Mouse (Mus musculus) hematopoietic stem cell, adult 5-6 weeks (primary cell): ENCODE measurements at regions not wholly inside any gene's neighbourhood (a gene's known extent, or its start where the extent isn't known, plus 50 kb on each side); places are given as distances from the start of the nearest gene placed in this dataset.
"Not testable (repeated sequence)": the region's sequence is repeated elsewhere in the genome, so short reads cannot be mapped to it uniquely, and the experiment has no call there.

ENCODE experiments used
- ATAC-seq, 2 experiments: fragments of 125-278 bp in 1 of 2; replicated peaks in 1 of 2; 2 replicates each; pipeline ENCODE4 v1.8.0; 2016 to 2017; ENCODE audit warnings: inconsistent platforms in 2 of 2, mild to moderate bottlenecking in 2 of 2, moderate number of reproducible peaks in 2 of 2, low read depth in 1 of 2, moderate TSS enrichment in 1 of 2; ENCODE audit not compliant: low FRiP score in 2 of 2, poor library complexity in 2 of 2, severe bottlenecking in 2 of 2, insufficient read depth in 1 of 2, low TSS enrichment in 1 of 2

DNA sequence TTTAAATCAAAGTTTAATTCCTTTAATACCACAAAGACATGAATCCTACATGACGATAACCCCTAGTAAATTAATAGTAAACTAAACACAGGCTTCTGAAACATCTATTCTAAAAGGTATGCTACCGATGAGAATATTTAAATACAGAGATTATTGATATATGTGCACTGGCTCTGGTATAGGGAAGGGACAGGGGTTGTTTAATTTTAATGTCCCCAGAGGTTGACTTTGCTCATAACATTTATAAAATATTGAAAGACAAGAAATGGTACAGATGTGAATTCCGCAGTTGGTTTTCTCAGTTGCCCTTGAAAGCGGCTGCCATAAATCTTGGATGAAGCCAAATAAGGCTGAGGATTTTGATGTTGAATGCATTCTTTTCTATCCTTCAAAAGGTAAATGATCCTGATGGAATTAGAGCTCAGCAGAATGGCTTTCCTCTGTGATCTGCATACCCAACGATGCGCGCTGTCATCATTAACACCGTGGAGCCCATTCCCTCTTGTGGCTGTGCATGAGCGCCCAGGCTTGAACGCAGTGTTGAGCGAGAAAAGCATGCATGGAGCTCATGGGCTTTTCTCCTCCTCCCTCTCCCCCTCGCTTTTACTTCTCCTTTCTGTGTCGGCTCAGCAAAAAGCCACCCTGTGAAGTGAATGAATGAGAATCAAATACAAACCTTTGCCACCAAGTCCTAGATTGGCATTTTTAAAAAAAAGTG lies 195.4 kb upstream of the Gm10306 start:
- ATAC-seq, result peak; percentile 78 to 94

DNA sequence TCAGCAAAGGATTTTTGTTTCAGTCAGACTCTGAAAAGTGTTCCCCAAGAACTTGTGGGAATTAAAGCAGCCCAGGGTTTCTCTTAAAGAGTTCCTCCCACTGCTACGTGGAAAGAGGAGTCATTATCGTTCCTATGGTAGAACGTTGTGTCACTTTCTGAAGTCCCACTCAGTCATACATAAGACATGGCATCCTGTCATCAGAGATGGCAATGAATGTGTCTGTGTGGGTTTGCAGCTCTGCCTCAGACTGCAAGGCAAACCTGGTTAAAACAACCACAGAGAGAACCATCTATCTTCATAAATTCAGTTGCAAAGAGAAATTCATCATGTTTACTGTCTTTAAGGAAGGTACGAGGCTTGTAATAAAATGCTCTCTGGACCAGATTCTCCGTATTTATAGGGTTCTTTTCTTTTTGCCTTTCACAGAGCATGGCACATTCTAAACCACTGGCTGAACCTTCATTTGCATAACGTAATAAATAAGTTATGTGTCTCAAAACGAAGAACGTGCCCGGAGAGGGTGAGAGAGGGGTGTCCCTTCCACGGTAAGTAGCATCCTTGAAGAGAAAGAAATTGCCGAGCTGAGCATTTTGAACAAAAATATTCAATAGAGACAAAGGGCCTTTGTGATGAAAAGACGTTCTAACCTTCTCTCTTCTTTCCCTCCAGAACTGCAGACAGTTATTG lies 194.7 kb upstream of the Gm10306 start:
- no peak for ATAC-seq

DNA sequence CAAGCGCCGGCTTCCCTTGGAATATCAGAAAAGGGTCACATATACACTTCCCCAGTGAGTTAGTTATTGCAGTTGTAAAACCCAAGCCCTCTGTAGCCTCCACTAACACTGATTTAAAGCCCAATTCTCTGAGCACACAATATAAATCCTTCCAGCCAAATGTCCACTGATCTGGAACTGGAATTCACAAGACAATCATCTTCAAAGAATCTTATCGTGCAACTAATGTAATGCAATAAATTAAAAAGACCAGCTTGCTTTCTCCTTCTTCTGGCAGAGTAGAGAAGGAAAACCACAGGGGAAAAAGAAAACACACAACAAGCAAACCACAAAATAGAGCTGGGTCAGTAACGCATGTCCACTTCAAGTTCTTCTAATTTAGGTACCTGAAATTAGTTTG lies 191.0 kb upstream of the Gm10306 start:
- no peak for ATAC-seq

DNA sequence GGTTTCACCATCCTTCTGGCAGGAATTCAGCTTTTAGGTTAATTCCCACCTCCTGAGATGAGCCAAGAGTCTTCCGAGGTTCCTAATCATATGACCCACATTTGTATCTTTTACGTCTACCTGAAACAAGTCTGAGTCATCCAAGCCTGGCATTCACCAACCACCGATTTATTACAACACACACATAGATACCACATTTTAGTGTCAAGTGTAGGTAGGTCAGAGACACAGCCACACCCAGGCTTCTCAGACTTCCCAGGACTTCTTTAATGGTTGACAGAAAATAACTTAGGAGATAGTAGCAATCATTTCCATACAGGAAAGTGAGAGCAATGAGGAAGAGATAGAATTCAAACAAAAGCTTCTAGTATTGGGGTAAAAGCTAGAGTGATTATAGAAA lies 189.2 kb upstream of the Gm10306 start:
- no peak for ATAC-seq

DNA sequence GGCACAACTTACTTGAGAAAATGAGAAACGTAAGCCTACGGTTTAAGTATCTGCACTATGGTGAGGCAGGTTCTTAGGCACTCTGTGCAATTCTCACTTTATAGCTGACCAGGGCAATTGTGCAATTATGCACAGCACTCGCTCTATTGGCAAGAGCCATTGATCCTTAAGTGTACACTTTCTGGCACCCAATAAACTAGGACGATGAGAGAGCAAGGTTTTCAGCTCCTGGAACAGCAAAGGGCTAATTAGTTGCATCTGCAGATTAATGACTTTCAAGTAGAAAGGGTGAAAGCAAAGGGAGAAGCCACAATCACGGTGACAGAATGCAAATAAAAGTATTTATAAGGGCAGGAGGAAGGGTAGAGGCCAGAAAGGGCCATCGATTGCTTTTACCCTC lies 185.4 kb upstream of the Gm10306 start:
- no peak for ATAC-seq

DNA sequence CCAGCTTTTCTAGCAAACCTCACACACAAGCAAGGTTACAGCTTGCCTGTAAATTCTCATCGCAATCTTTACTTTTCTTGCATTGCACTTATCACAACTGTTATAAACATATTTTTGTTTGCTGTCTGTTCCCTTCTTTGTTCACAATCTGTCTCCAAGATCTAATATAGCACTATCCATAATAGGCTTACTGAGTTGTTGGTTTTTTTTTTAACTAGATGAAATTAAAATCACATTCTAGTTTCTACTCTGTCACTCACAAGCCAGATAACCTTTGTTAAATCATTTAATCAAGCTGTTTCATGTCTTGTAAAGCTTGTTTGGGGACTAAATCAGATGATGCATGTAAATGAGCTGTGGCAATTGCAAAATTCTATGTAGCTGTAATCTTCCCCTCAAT lies 180.1 kb upstream of the Gm10306 start:
- ATAC-seq, result no peak

DNA sequence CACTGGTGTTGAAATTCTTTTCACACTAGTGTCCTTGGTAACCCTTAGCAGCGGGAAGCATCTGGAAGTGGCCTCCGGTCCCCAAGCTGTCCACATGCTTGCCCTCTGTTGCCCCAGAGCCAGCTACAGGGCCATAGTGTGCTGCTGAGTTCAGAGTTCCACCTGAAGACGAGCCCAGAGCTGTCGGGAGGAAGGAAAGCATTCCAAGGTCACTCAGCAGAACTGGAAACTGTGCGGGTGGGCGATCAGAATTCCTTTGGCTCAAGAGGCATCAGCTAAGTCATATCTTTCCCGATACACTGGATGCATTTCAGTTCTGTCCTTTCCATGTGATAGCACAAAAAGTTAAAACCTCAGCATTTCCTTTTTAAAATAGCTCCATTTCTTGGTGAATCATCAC lies 170.6 kb upstream of the Gm10306 start:
- ATAC-seq, result no peak

DNA sequence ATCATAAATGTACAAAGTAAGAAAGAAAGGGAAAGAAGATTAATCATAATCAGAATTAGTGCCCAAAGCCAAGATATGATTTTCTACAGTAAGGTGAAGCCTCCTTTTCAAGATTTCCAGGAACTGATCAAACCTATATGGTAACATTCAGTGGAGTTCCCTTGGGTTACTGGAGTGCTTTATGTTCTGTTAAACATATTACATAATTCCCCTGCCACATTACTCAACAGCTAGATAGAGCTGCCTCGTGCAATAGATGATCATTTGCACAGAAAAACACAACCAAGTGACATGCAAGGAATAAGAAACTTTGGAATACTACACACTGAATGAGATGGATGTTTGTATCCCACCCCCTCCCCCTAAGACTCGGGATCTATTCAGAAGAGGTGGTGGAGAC lies 168.0 kb upstream of the Gm10306 start:
- no peak for ATAC-seq

DNA sequence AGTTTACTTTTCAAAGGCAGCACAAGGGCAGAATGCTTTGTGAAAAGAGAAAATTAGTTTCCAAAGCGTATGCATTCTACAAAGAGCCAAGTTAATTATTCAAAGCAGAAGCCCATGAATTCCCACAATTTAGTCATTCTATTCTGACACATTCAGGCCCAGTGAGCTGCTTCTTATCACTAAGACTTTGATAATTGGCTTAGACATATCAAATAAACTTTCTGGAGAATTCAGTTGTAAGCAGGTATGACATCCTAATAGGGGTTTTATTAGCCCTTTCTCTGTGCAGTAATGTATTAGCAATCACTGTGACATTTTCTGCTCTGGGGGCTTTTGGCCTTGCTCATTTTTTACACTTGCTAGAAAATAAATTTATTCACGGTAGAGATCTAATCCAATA lies 161.9 kb upstream of the Gm10306 start:
- no peak for ATAC-seq

DNA sequence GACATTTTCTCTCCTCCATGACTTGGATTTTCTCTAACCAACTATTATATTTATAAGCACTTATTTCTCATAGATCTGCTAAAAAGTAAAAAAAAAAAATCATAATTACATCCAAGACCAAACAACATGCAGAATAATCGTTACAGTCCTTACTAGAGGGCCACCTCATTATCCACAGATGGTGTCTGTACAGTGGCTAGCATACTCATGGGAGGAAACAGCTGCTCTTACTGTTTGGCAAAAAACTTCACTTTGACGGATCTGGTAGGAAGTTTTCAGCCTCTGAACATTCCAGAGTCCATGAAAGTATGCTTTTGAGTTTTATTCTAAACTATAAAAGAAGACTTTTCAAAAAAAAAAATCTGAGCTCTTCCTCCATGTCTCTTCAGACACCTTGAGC lies 159.1 kb upstream of the Gm10306 start:
- ATAC-seq, result peak; percentile 66 to 69; a peak in 2 of 4 replicates

DNA sequence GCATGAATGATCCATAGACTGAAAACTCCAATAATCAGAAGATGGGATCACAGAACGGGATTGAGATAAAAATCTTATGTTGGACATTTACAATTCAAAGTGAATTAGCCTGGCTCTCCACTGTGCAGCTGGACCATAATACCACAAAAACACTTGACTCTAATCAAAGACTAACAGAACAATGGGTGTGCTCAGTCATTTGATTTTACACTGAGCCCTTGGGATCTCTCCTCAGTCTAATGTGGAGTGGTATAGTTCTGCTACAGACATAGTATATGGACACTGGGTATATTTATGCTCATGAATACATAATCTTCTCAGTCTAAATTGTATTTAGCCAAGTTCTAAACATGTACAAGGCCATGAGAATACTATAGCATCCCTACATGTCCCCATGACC lies 149.4 kb upstream of the Gm10306 start:
- no peak for ATAC-seq

DNA sequence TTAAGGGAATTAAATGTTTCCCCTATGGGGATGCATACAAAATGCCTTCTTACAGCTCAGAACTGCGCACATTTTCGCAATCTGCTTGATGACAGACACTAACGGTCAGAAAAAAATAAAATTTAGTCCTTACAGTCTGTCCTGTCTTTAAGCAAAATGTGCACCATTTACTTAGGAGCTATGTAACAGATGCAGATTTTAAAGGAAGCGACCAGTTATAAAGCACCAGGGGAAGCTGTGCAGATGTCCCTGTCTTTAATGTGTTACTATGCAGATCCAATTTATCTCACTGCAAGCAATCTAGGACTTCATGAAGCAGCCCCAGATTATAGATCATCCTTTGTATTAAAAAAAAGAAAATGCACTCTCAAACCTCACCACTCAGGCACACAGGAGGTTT lies 148.8 kb upstream of the Gm10306 start:
- ATAC-seq, result no peak

DNA sequence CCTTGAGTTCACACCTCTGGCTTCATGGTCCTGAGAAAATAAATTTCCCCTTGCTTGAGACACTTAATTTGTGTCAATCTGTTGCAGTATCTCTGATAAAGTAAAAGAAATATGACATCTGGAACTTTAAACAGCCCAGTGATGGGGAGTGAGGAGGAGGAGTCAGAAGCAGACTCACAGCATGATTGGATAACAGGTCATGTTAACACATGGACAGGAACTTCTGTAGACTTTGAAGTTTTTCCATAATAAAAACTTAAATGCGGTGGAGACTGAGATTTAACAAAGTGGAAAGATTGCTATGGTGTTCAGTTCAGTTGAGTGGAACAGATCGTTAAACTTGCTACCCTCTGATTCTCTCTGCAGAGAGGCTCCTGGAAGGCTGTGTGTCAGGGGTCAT lies 143.7 kb upstream of the Gm10306 start:
- no peak for ATAC-seq

DNA sequence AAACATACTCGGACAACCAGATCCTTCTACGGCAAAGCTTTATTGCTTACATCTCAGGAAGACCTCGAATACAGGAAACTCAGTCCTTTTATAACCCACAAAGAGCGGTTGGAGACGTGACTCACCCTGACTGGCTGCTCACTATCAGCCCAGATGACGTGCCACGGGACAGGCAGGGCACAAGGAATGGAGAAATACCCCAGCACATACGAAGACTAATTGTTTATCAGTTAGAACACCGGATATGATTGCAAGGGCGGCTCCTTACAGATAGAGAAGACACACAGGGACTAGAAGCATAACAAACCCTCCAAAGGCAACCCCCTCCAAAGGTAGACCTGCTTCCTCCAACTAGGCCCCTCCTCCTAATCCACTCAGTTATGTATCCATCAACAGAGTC lies 130.8 kb upstream of the Gm10306 start:
- not testable (repeated sequence) for ATAC-seq

DNA sequence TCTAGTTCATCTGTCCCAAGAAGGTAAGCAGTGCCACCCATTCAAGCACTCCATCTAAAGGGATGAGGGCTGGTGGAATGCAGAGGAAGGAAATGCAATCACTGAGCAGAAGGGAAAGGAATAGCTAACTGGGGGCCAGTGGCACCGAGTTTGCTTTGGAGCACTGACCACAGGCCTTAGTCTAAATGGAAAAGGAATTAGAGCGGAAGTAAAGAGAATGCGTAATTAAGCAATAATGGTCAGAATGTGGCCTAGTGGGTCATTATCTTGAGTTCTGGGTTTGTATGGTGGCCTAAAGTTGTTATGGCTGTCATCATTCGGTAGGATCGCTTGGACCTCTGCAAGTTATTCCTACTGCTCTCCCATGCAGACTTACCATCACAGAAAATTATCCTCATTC lies 128.8 kb upstream of the Gm10306 start:
- no peak for ATAC-seq

DNA sequence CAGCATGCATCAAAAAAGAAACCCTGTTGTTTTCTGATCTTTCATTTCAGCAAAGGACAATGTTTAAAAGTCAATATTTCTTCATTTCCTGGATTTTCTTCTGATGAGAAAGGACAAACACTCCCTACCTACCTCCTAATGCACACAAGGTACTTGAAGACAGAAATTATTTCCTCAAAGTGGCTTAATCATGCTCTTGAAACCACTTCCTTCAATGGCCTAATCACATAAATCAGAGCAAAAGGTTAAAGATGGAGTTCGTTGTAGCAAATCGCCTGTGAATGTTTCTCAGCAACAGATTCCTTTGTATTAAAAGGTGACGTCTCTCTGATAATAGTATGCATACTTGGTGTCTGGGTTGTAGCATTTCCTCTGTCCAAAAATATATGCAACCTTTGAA lies 124.3 kb upstream of the Gm10306 start:
- peak; percentile 56 to 75 for ATAC-seq

DNA sequence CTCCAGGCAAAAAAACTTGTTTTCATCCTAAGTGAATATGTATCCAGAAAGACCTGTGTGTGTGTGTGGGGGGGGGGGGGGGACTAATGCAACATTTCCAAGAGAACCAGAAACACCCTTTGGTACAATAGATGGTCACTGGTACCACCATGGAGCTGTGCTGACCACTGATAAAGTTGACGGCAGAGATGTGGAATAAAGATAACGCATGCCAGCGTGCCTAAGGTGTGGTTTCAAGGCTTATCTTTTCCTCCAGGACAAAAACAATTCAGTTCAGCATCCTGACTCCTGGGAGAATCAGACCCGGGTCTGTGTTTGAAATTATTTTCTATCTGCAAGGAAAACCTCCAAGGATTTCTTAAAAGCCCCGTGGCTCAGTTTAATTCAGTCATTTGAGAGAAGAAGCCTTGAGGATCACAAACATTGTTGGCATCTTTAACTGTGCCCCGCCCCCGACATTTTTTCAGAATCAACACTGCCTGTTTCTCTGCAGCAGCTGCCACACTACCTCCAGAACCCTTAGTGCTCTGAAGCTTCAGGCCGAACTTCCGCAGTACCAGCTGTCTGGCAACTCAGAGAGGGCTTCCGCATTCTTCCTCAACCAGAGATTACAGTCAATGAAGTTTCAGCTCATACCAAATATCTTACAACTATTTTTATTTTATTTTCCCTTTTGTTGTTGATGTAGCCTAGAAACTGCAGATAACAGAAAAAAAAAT lies 118.5 kb upstream of the Gm10306 start:
- peak; percentile 97 to 98 for ATAC-seq

DNA sequence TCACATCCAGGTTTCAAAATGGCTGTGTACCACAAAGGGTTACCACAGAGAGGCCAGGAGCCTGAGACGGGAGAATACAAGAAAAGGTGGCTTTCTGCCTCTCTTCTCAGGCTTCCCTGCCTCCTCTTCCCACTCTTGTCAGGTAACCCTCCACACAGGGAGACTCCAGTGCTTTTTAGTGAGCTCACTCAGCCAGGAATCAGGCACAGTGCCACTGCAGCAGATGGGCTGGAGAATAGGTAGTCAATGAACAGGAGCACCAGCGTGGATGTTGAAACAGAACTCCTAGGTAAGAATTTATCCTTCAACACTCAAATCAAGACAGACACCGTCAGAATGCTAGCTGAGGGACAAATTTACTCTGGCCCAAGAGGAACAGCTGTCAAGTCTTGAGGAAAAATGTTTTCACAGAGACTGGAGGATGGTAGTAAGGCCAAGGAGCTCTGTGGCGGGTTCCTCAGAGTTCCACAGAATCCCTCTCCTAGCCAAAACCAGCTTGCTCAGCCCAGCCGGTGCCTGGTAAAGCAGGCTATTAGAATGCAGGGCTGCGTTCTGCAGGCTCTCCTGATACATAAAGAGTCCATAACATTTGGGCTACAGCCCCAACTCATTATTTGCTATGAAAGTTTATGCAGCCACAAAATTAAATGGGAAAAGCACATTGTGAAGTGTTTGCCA lies 117.0 kb upstream of the Gm10306 start:
- no peak for ATAC-seq
